Mouse (Mus musculus) common myeloid progenitor, adult 5-6 weeks (primary cell): ENCODE measurements at regions not wholly inside any gene's neighbourhood (a gene's known extent, or its start where the extent isn't known, plus 50 kb on each side); places are given as distances from the start of the nearest gene placed in this dataset.

Experiments used
- ATAC-seq: replicated peaks from 2 replicates; pipeline ENCODE4 v1.8.0; 2016; ENCODE audit warnings: low read depth, mild to moderate bottlenecking, moderate TSS enrichment, inconsistent platforms; ENCODE audit not compliant: poor library complexity, severe bottlenecking

GRCm38 (mm10) chr17:27322891-27323509 is 118.7 kb upstream of the Lemd2 start:
- no peak for ATAC-seq

GRCm38 (mm10) chr17:27318969-27319695 is 114.9 kb upstream of the Lemd2 start:
- no peak for ATAC-seq

GRCm38 (mm10) chr17:27317576-27318277 is 113.5 kb upstream of the Lemd2 start:
- ATAC-seq = peak; percentile 80

GRCm38 (mm10) chr17:27316711-27317575 is 112.7 kb upstream of the Lemd2 start:
- ATAC-seq = no peak

GRCm38 (mm10) chr17:27315947-27316628 is 111.8 kb upstream of the Lemd2 start:
- ATAC-seq = no peak

GRCm38 (mm10) chr17:27315428-27315827 is 111.2 kb upstream of the Lemd2 start:
- no peak for ATAC-seq

- ATAC-seq = no peak
Observed at GRCm38 (mm10) chr17:27314821-27315392, 110.6 kb upstream of the Lemd2 start.

- ATAC-seq = peak; percentile 65
Observed at GRCm38 (mm10) chr17:27308933-27309332, 104.7 kb upstream of the Lemd2 start.

GRCm38 (mm10) chr17:27304842-27305241 is 100.6 kb upstream of the Lemd2 start:
- ATAC-seq = no peak

- no peak for ATAC-seq
Observed at GRCm38 (mm10) chr17:27303633-27304479, 99.6 kb upstream of the Lemd2 start.

- no peak for ATAC-seq
Observed at GRCm38 (mm10) chr17:27303061-27303460, 98.8 kb upstream of the Lemd2 start.

GRCm38 (mm10) chr17:27301376-27301775 is 97.1 kb upstream of the Lemd2 start:
- ATAC-seq = peak; percentile 47; the same call in 1 of the 2 replicates

- ATAC-seq = no peak
Observed at GRCm38 (mm10) chr17:27299297-27299696, 95.0 kb upstream of the Lemd2 start.

- ATAC-seq = no peak
Observed at GRCm38 (mm10) chr17:27298351-27298750, 94.1 kb upstream of the Lemd2 start.

- no peak for ATAC-seq
Observed at GRCm38 (mm10) chr17:27296156-27296555, 91.9 kb upstream of the Lemd2 start.

- ATAC-seq = no peak
Observed at GRCm38 (mm10) chr17:27294208-27294604, 89.9 kb upstream of the Lemd2 start.

GRCm38 (mm10) chr17:27293586-27294207 is 89.4 kb upstream of the Lemd2 start:
- ATAC-seq = no peak

- ATAC-seq = no peak
Observed at GRCm38 (mm10) chr17:27291673-27292072, 87.4 kb upstream of the Lemd2 start.
